Mouse (Mus musculus) adipocyte (in vitro differentiated cells): ENCODE results near the gene Spata48.

Source experiments
- DNase-seq: peaks from one replicate; pipeline ENCODE4 v3.0.0-alpha.2; 2016; ENCODE audit warnings: low spot score

The Spata48 gene

DNA sequence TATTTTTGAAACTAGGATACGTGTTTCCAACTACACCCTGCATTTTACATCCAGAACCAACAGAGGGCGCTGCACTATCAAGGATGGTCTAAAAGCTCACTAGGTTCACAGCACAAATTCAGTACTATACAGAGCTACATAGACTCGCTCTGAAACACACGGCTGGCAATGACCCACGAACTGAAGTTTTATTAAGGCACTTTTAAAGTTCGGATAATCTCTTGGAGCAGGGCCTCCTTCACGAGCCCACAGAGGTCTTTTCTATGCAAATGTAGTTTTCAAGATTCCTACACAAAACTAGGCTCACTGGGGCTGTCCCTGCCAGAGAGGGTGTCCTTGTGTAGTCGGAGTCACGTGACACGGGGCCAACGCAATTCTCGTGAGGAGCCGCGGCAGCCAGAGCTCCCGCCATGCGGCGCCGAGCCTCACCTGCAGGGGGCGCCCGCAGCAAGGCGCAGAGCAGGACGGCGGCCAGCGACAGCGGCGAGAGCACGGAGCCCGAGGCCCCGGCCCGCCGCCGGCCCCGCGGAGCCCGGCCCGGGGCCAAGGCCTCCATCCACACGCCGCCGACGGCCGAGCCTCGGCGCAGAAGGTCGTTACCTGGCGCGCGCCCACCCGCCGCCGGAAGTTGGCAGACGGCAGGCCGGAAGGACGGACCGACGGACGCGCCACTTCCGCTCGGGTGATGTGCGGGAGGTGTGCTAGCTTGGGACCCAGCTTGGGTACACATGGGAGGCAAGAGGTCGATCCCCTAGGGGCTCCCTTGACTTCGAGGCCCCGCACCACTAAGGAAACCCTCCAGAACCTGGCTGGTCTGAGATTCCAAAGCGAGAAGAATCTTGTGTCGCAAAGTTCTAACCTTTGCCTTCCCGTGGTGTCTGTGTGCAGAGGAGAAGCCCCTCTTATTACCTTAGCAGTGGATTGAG, at the start of gene Spata48, which contains the start of gene Zpbp:
TSS of gene Spata48 (plus strand) at position 460 of the 926 bp plus-strand sequence.
TSS of gene Zpbp (minus strand) at position 774 of the 926 bp plus-strand sequence.
- peak; percentile 97 for DNase-seq

DNA sequence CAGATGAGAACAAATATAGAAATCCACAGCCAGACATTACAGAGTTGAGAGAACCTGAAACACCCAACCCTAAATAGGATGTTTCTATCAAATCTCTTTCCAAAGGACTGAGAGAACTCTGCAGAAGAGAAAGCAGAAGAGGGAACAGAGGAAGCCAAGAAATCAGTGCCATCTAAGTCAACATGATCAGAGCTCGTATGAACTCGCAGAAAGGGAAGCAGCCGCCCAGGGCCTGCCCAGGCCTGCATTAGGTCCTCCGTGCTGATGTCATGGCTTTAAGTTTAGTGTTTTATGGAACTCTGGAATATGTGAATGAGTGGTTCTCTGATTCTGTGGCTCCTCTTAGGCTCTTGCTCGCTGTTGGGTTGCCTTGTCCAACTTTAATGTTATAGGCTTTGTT, 47.7 kb upstream of the Spata48 start:
- DNase-seq: no peak

DNA sequence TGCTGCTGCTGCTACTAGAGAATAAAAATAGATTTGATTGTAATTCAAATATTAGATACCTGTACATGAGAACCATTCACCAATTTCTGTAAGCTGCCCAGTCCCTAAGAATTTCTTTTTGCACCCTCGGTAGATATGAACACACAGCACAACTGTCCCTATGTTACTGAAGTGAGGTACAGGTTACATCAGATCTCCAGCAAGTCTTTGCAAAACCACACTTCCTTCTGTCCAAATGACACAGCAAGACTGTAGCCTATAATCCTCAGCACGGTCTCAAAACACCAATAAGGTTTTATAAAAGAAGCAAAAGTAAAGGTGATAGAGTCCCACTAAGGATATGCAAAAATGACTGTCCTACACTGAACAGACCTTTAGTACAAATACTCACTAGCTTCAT, 44.5 kb upstream of the Spata48 start:
- no peak for DNase-seq

DNA sequence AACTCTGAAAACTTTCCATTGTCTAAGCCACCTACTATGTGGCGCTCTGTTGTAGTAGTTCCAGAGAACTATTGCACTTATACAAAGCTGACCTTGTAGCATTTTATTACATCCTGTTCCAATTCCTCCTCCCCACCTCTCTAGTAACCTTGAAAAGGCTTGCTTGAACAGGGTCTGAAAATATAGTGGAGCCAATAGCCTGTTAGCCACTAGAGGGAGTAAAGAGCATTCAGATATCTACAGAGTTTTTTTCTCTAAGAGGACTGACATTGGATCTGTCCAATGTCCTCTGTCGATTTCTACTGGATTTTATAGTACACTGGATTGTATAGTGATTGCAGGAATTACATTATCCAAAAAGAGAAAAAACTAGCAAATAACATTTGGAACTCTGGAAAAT, 6.9 kb upstream of the Spata48 start:
- DNase-seq: peak; percentile 48

DNA sequence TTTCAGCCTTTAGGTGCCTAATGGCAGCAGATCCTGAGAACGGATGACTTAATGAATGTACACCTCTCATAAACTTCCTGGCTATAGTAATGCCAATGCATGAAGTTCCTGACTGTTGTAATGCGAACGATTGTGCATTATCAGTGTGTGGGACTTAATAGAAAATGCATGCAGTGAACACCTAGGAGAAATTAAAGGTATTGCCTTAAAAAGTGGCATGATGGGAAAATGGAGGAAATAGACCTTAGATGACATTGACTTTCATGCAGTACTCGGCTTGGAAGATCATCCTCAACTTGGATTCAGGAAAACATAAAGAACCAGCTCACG, 632 bp downstream of the Spata48 start:
- no peak for DNase-seq

DNA sequence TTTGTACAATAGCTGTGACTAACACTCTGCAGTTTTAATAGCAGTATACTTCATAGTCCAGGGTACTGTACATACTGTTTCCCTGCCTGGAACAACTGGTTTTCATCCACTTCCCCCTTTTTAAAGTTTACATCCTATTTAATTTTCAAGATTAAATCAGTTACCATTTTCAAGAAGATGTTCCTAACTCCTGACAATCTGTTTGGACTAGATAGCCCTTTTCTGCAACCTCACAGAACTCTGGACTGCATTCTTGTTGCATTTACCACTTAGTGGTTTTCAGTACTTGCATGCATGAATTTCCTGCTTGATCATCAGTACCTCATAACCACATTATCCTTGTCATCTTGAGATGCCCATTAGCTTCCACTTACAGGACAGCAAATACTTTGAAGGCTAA, 7.0 kb downstream of the Spata48 start:
- DNase-seq: no peak

DNA sequence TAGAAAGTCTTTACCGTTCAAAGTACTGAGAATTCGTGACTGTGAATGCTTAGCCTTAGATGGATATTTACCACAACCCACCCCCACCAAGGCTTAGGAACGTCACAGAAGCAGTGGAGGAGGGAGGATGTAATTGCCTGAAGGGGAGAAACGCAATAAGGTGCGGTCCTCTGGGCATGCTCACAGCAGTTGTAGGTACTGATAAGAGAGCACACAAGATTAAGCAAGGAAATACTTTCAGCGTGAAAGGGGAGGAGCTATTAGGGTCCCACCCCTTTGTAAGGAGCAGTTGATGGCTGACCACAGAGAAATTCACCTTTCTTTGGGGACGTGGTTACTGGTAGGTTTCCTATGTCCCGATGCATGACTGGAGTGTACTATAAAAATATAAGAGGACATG, 22.5 kb downstream of the Spata48 start:
- no peak for DNase-seq

DNA sequence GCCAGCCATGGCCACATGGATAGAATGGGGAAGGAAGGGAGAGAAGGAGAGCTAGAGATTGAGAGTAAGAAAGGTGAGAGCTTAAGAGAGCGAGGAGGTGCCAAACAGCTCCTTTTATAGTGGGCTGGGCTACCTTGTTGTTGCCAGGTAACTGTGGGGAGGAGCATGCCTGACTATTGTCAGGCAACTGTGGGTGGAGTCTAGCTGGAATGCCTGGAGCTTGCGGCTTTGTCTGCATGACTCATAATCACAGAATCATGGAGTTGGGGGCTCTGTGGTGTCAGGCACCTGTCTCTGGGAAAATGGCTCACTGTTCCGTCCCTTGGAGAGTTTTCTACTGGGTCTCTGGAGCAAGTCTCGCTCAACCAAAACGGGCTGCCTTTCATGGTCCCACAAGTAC, 30.1 kb downstream of the Spata48 start:
- DNase-seq: no peak

DNA sequence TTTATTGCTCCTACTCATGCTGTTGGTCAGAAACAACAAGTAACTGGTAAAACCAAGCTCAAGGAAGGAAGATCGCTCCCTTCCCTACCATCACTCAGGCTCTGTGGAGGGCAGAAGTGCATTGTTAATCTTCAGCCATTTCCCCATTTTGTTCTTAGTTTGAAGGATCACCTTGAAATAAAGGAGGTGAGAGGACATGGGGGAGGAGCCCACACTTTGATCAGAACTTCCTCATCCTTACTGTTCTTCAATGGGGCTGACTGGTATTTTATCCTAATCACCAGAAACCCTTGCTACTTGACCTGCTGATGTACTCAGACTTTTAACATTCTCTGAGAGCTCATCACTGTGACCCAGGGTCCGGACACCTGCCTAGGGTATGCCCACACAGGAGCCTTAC, 33.8 kb downstream of the Spata48 start:
- DNase-seq: no peak

DNA sequence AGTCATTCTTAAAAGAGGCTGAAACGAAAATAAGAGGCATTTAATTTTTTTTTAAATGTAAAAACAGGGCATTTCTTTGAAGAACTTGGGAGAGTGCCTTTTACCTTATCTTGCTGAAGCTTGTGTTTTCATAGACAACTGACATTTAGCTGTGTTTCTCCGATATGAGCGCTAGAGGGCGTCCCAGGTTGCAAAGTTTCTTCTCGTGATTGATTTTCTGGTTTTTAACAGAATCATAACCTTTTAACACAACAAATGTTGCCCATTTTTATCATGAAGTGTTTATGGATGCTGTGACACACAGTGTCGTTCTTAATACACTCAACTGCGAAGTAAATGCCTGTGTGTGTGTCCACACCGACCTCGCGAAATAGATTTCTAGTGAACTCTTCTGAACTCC, 38.0 kb downstream of the Spata48 start:
- DNase-seq: peak; percentile 32

DNA sequence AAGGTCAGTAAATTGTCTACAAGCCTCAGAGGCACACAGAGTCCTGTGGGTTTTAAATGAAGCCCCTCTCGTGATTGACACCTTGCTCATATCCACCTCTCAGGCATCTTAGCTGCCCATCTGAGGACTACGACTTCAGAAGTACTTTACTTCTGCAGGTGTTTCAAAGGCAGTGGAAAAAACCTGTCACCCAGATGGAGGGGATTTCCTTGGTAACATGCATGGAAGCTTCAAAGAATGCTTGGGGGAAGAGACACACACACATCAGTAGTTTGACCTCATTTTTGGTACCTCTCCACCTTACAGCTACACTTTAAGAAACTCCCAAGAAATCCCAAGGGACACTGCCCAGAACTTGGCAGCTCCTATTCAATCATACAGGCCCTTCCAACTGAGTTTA, 44.3 kb downstream of the Spata48 start:
- DNase-seq: no peak

DNA sequence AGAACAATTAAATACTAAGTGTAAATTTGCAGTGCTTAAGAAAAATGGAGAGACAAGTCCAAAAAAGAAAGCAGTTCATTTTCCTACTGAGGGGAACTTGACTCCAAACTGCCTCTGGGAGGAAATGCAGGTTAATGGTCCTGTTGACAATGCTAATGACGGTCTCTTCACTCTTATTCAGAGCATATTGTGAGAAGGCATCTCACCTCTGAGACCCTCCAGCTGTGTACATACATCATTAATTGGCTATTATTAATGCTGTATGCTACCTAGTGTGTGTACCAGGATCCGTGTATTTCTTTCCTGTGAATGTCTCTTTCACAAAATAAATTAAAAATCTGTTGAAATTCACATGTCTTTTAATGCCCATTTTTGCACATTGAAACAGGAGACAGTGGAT, 47.5 kb downstream of the Spata48 start:
- no peak for DNase-seq

DNA sequence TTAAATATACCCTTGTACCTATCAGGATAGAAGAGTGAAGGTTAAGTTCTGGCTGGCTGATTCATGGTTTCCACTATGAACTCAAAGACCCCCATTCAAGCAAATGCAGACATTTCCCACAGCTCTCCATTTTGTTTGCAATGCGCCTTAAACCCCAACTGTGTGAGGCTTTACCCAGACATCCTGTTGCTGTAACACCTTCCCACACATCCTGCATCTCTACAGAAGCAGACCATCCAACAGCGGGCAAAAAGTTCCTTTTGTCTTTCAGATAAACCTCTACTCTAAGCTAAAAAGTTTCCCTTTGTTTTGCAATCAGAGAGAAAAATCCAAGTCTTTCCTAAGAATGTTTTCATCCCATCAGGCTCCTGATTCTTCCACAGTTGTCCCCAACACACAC, 50.2 kb downstream of the Spata48 start:
- DNase-seq: no peak

DNA sequence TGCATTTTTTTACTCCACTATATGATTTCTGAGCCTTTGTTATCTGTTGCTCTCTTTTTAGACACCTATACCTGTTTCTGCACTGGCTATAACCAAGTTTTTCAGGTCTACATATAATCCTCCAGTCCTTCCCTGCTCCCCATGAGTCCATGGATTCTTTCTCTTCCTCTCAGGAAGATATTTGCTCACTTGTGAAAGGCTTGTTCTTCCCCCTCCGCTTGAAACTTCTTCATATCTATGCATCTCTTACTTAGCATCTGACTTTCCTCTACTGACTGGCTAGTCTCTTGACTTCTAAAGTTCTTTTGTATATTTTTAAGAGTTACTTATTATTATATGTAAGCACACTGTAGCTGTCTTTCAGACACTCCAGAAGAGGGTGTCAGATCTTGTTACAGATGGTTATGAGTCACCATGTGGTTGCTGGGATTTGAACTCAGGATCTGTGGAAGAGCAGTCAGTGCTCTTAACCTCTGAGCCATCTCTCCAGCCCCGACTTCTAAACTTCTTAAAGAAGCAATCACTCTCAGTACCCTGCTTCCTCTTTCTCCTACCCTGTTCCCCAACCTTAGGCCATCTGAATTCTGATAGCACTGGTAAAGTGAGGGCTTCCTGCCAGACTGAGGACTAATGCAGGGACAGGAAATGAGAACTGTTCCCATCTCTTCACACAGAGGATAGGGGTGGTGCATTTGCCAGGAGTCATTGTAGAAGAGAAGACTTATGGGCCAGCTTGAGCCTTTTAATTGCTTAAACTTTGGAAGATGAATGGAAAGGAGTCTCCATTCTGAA, 51.3 kb downstream of the Spata48 start:
- no peak for DNase-seq

DNA sequence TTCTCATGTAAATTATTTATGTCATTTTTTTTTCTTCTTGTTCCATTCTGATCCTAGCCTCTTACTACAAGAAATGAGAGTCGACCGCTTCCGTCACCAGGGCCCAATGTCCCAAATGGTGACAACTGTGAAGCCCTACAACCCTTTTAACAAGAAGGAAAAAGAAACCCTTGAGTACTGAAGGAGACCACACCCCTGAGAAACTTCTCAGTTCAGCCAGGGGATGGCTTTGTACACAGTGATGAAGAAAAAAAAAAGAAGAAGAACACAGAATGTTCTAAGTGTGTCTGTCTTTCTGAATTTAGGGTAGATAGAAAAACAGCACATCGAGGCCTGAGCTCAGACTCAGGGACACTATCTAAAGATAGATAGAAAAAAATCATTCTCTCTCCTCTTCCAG, 53.0 kb downstream of the Spata48 start:
- DNase-seq: no peak

DNA sequence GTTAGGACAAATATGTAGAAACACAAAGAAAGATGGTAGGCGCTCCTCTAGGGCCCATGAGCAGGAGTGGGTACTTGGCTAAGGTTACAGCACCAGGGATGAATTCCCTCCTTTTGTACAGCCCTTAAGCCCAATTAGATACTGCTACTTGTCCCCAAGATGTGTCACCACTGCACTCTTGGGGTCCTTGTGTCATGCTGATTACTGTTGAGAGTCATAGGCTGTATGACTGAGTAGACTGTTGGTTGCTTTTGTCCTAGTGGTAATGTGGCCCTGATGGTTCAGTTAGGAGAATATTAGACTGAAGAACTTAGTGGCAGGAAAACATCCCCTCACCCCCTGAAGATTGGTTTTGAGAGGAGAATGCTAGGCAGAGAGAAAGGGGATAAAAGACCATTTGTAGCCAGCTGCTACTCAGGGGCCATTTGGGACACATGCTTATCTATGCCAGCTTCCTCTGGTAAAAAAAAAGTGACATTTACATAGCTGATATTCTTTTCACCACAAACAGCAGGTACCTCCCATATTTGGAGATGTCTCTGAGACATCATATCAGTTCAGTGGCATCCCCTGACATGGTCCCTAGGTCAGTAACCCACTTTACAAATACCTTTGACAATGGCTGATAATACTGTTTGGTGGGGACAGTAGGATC, 56.0 kb downstream of the Spata48 start:
- DNase-seq: no peak

DNA sequence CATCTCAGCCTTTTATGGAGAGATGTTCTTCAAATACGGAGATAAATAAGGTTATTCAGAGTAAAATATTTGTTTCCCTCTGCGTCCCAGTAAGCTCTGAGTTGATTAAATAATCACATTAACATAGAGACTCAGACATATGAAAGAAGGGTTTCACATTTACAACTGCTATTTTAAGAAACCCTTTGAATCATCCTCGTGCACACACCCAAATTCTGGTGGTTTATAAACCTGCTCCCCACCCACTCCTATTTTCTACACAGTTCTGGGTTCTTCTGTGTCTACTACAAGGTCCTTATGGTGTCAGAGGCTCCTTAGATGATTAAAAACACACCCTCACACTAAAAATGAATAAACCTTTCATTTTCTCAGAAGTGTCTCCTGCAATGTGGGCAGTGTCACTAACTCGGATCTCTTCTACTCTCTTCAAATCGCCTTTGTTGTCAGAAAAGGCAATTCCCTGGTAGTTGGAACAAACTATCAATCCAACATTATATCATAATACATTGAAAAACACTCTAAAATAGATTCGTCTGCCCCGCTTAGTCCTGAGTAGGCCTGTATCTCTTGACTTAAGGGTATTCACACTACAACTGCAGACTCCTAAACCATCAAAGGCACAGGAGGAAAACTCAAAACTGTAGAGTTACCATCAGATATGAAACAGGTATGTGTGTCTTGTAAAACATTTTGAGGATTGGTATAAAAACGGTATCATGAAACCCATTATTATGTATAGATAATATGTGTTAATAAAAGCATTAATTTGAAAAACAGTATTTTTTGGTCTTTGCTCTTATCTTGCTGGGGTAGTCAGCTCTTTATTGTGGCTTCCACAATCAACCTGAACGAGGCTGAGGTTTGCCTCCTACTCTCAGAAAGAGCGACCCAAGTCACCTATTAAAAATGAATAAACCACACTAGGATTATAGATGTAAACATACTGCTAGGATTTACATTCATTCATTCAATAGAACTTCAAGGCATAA, 57.7 kb downstream of the Spata48 start:
- DNase-seq: no peak

DNA sequence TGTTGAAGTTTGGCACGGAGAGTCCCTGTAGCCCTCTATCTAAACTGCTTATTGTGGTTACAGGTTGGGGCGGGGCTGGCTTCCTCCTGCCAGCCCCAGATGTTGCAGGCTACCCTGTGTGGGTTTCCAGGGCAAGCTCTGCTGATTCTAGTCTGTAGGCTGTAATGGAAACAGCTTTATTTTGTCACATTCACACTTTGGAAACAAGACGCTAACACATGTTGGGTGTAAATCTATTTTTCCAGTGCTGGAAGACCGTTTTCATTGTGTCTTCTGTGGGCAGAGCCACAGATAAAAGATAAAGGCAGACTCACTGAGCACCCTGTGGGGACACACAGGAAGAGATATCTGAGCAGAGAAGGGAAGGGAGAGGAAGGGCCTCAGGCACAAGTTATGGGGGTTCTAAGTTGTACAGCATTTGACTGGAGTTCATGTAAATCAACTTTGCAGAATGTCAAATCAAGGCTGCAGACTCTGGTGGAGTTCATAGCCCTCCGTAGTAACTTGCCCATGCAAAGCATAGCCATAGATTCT, 60.1 kb downstream of the Spata48 start:
- no peak for DNase-seq

DNA sequence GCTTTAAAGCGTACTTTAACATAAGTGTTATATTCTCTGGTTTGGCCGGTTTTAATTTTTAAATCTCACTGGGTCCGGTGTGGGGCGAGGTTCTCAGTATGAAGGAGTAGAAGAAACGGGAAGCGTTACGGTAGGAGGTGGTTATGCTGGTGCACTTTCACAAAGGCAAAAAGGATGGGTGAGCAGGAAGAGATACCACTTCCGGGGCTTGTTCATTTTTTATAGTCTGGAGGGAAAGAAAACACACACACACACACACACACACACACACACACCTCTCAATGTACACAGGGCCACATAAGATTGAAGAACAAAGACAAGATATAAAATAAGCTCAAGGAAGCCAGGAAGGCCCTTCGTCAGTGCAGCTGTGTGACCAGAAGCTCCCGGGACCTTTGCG, 66.9 kb downstream of the Spata48 start:
- DNase-seq: no peak

DNA sequence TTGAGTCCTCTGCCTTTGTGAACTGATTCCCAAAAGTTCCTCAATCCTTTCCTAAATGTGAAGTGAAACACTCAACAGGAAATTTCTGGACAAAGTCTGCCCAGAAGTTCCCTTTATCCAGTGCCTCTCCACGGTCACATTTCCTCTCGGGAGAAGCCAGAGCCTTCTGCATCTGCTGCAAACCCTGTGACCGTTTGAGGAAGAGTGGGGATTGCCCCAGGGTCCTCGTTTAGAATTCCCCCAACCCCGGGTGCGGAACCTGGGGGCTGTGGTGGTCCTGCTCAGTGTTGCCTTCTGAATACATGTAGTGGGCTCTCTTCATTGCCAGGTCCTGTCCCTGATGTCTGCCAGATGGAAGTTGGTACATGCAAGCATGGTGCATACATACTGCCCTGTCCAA, 67.3 kb downstream of the Spata48 start:
- DNase-seq: no peak

DNA sequence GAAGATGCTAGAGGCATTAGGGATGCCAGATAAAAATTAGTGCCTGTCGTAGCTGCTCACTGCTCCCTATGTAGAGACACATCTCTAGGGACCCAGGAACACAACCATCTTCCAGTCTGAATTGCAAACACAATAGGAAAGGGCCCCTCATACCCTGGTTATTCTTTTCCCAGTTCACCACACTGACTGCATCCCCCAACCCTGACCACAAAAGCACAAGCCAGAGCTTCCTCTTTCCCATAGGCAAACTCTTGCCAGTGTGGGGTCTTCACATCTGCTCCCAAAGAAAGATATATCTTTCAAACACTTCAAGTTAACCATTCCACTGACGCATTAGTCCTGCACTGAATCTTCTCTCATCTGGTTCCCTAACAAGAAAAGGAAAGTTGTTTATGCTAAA, 68.2 kb downstream of the Spata48 start:
- DNase-seq: no peak
